In the genomic region with DNA sequence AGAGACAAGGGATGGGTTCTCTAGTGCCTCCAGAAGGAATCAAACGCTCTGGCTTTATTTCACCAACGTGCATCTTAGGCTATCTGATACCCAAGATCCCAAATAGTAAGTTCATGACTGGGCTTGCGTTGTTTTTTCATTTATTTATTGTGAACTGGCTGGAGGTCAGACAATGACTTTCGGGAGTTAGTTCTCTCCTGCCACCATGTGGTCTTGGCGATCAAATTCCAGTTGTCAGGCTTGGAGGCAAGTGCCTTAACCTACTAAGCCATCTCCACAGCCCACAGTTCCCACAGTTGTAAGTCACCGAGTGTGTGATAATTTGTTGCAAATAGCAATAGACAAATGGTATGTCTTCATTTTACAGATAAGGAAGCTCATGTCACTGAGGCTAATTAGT, we compare ENCODE assay signal across 1 mouse cellular context.
TF ChIP-seq lines count a peak whose summit lies in the region.

No protein-coding gene starts in this region.

TF ChIP-seq in CH12.LX, 34 proteins besides CTCF, POLR2A, EP300 and RAD21 (continued from another document):
- TF ChIP-seq MAZ (IDR thresholded peaks at IDR 0.05; ENCODE audit: low read depth, low read length) = no peak
- no peak for TF ChIP-seq ELF1 (IDR thresholded peaks at IDR 0.05; ENCODE audit: low read depth, low read length)
- no peak for TF ChIP-seq TBP (conservative IDR thresholded peaks at IDR 0.05; ENCODE audit: low read depth, low read length)
- TF ChIP-seq PAX5 (IDR thresholded peaks at IDR 0.05; ENCODE audit: low read length) = no peak
- TF ChIP-seq USF1 (IDR thresholded peaks at IDR 0.05; ENCODE audit: low read depth, low read length) = no peak
- TF ChIP-seq SMC3 (IDR thresholded peaks at IDR 0.05; ENCODE audit: low read depth, low read length) = no peak; the same call in 1 of the 2 replicates
- TF ChIP-seq BHLHE40 (IDR thresholded peaks at IDR 0.05; ENCODE audit: low read depth, low read length) = no peak
